Mouse (Mus musculus) erythroblast, embryonic 14.5 days (primary cell): ENCODE results near the gene Ankrd66.

Source experiments
- GATA1 ChIP-seq: IDR thresholded peaks from 2 replicates; pipeline ENCODE4 v1.6.1; 2012; ENCODE audit warnings: low read length, inconsistent platforms, mixed read lengths
- TAL1 ChIP-seq: IDR thresholded peaks from 3 replicates; pipeline ENCODE4 v1.6.1; 2012; ENCODE audit warnings: low read length, inconsistent platforms, mixed read lengths

DNA sequence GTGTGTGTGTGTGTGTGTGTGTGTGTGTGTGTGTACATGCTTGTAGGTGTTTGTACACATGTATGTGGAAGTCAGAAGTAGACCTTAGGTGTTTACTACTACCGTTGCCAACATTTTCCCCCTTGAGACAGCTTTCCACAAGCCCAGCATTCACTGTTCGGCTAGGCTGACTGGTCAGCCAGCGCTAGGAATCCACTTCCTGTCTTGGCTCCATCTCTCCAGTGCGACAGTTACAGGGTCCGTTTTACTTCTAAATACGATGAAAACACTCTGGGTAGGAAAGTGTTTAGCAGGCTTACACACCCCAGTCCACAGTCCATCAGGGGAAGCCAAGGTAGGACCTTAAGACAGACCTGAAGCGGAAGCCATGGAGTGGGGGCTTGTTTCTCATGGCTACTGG lies 41.3 kb upstream of the Ankrd66 start:
- TF ChIP-seq GATA1 (no peak), TAL1 (no peak)
